Mouse (Mus musculus) forebrain, embryonic 13.5 days (tissue): Measurements from ENCODE around the gene Fam205a1. TPM values are rescaled to one million over a fixed set of nuclear protein-coding genes. Genes with fewer than 3 reads are reported as not detected.
"Not testable (repeated sequence)": the region's sequence is repeated elsewhere in the genome, so short reads cannot be mapped to it uniquely, and the experiment has no call there.

Experiments
- ATAC-seq: fragments of 200-750 bp; cut with Nextera tagmentation; 2 replicates; pipeline ENCODE4 v1.8.0; 2017
- H3K27ac ChIP-seq: fragments of 300-500 bp; sonication (generic); 2 replicates; pipeline ENCODE4 v1.5.1; 2015; ENCODE audit warnings: inconsistent platforms, mild to moderate bottlenecking, moderate library complexity
- H3K27me3 ChIP-seq: fragments of 300-500 bp; sonication (generic); 2 replicates; pipeline ENCODE4 v1.6.1; 2015; ENCODE audit warnings: mild to moderate bottlenecking, inconsistent platforms
- H3K36me3 ChIP-seq: fragments of 300-500 bp; sonication (generic); 2 replicates; pipeline ENCODE4 v1.6.1; 2015; ENCODE audit warnings: mild to moderate bottlenecking, inconsistent platforms; ENCODE audit not compliant: poor library complexity, severe bottlenecking
- H3K4me1 ChIP-seq: fragments of 300-500 bp; sonication (generic); 2 replicates; pipeline ENCODE4 v1.6.1; 2015; ENCODE audit warnings: inconsistent platforms
- H3K4me2 ChIP-seq: fragments of 300-500 bp; sonication (generic); 2 replicates; pipeline ENCODE4 v1.6.1; 2015; ENCODE audit warnings: inconsistent platforms, mild to moderate bottlenecking, moderate library complexity
- H3K4me3 ChIP-seq: fragments of 300-500 bp; sonication (generic); 2 replicates; pipeline ENCODE4 v1.5.1; 2015; ENCODE audit warnings: mild to moderate bottlenecking, inconsistent platforms
- H3K9ac ChIP-seq: fragments of 300-500 bp; sonication (generic); 2 replicates; pipeline ENCODE4 v1.6.1; 2015; ENCODE audit warnings: mild to moderate bottlenecking, inconsistent platforms
- H3K9me3 ChIP-seq: fragments of 300-500 bp; sonication (generic); replicated peaks from 2 replicates; pipeline ENCODE4 v1.6.1; 2016; ENCODE audit warnings: inconsistent platforms
- WGBS: fragments of 180-500 bp; shearing (Covaris S2); methylation state at CpG from one replicate; pipeline ENCODE4 v1.1.7; 2015; 5-methylcytosine and 5-hydroxymethylcytosine counted together
- polyA plus RNA-seq: library from polyadenylated mRNA; unstranded; fragments of >200 nt; fragmentation: Nextera tagmentation; extraction: Ambion mirVana; gene quantifications from 2 replicates; pipeline ENCODE4 v1.2.1, GENCODE M21; 2015

The Fam205a1 gene
- polyA plus RNA-seq, 1 experiment from 2014 or later = not detected

DNA sequence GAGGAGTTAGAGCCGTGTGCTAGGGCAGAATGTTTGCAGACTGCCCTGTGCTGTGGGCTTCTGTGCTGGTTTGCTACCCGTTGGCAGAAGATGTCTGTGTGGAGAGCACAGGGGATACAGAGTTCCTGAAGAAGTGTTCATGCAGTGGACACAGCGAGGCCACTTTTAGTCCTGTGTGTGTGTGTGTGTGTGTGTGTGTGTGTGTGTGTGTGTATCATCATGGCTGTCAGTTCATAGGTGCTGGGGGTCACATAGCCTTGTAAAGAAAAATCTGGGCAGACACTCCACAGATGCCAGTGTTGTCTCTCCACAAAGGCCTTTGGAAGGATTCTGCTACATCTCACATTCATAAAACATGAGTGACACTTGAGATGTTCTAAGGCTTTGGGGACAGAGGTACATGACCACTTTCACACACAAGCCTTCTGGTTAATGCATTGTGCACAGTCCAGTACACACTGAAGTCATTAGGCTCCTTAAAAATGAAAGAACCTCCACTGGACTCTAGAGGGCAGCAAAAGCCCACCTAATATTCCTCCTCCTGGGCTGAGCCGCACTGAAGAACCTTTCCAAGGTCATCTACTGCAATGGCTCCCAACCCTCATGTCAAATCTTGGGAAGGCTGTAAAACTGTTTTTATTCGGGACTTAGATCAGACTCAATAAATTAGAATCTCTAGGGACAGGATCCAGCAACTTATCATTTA lies 23.1 kb upstream of the Fam205a1 start:
- no peaks in the 10 kb centered on the region for H3K27me3 ChIP-seq
- H3K9ac ChIP-seq = no peak overlapping the region
- peak; percentile 75 for ATAC-seq
- no peaks in the 10 kb centered on the region for H3K4me1 ChIP-seq
- no peak overlapping the region for H3K4me2 ChIP-seq
- no peaks in the 10 kb centered on the region for H3K9me3 ChIP-seq
- no peak overlapping the region for H3K27ac ChIP-seq
- H3K36me3 ChIP-seq = no peaks in the 10 kb centered on the region
- 34% methylated on average over 5 of the region's 5 CpGs for WGBS
- H3K4me3 ChIP-seq = no peak overlapping the region

DNA sequence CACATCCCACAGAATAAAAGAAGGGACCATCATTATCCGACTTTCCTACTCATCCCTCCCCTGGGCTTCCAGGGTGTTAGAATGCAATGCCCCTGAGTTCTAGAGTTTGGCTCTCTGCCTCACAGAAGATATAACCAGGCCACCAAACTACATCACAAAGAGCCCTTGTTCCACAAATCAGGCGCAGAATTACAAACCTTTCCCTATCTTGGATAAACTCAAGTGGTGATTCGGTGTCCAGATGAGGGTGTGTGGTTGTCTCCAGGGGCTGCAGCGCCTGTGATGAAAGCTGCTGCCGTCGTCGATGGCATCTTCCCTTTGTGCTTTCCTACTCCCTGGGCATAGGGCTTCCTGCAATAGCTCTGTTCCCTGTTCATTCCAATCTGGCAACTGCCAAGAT lies 20.4 kb upstream of the Fam205a1 start, which contains the start of gene Fam205c:
Fam205c (minus strand) TSS at position 101 of the 400 bp plus-strand sequence.
- no peaks in the 10 kb centered on the region for H3K9me3 ChIP-seq
- H3K27me3 ChIP-seq = no peaks in the 10 kb centered on the region
- no peak within 1 kb of the TSS for H3K27ac ChIP-seq
- H3K4me2 ChIP-seq = no peak within 1 kb of the TSS
- H3K9ac ChIP-seq = no peak within 1 kb of the TSS
- WGBS = 87% methylated on average over 7 of the region's 7 CpGs
- H3K4me3 ChIP-seq = no peak within 1 kb of the TSS
- no peaks in the 10 kb centered on the region for H3K36me3 ChIP-seq
- H3K4me1 ChIP-seq = no peaks in the 10 kb centered on the region
- ATAC-seq = no peak

DNA sequence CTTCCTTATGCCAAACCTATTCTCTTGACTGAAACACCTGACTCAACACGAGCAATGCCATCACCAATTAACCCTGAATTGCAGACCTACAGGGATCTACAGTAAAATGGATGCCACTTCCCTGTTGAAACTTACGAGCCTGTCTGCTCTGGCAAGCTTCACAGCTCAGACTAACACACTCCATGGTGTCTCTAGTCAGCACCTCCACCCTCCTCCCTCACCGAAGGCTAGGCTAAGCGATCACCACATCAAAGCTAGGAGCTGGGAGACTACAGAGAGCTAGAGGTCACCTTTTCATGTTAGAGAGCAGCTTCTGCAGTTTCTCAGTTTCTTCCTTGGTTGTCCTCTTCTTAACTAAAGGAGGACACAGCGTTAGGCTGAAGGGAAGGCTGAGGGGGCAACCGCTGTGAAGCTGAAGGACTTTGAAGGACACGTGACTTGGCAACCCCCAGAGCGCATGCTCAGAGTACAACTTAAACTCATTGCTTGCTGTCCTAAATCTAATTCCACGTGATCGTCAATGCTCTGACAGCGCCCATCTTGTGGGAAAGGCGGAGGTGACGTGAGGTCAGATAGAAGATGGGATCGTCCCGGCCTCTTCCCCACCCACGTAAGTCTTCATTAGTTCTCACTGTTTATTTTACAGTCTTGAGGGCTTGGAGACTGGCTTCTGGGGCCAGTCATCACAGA lies 19.2 kb upstream of the Fam205a1 start:
- Histone ChIP-seq H3K36me3 (no peaks in the 10 kb centered on the region), H3K27ac (no peak overlapping the region), H3K4me2 (no peak overlapping the region), H3K9me3 (no peaks in the 10 kb centered on the region), H3K27me3 (no peaks in the 10 kb centered on the region), H3K9ac (no peak overlapping the region), H3K4me1 (no peaks in the 10 kb centered on the region), H3K4me3 (no peak overlapping the region)
- ATAC-seq = no peak
- WGBS = 91% methylated on average over 16 of the region's 16 CpGs

DNA sequence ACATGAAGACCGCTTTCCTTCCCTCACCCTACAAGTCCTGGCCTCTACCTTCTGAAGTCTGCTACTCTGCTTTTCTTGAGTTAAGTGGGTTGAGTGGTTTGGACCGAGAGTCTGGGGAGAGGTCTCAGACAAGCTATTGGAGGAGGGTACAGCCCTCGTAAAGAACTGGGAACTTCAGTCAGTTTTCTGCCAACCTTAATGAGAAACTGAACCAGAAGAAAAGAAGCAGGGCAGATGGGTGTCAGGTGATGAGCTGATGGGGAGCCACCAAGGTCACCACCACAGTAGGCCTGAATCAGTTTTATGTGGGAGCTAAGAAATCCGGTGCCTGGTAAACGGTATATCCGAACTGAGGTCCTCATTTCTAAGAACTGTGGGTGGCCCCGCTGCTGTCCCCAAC lies 18.5 kb upstream of the Fam205a1 start:
- Histone ChIP-seq H3K4me3 (no peak overlapping the region), H3K4me1 (no peaks in the 10 kb centered on the region)

DNA sequence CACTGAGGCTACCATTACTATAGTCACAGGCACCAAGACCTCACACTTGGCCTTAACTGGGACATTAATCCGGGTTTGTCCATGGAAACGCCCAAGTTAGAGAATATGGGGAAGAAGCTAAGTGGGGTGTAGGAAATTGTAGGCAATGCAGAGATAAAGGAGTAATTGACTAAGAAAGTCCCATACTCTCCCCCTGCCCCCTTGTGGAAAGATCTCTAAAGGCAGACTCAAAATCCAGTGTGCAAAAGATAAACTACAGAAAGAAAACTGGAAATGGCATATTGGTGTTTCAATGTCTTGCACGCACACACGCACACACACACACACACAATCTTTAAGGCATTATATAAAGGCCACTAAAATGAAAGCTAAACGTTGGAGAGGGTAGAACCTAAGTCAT lies 17.1 kb upstream of the Fam205a1 start:
- H3K9me3 ChIP-seq = no peaks in the 10 kb centered on the region
- no peaks in the 10 kb centered on the region for H3K27me3 ChIP-seq
- ATAC-seq = no peak
- no peak overlapping the region for H3K4me3 ChIP-seq
- 82% methylated on average over 5 of the region's 5 CpGs for WGBS
- no peaks in the 10 kb centered on the region for H3K4me1 ChIP-seq
- H3K27ac ChIP-seq = no peak overlapping the region
- no peak overlapping the region for H3K9ac ChIP-seq
- no peak overlapping the region for H3K4me2 ChIP-seq
- no peaks in the 10 kb centered on the region for H3K36me3 ChIP-seq

More for the DNA sequence above, 18.5 kb upstream of the Fam205a1 start:
- H3K4me2 ChIP-seq = no peak overlapping the region
- 94% methylated on average over 7 of the region's 7 CpGs for WGBS
- H3K27me3 ChIP-seq = no peaks in the 10 kb centered on the region
- H3K27ac ChIP-seq = no peak overlapping the region
- H3K9ac ChIP-seq = no peak overlapping the region
- ATAC-seq = no peak
- no peaks in the 10 kb centered on the region for H3K9me3 ChIP-seq
- H3K36me3 ChIP-seq = no peaks in the 10 kb centered on the region

DNA sequence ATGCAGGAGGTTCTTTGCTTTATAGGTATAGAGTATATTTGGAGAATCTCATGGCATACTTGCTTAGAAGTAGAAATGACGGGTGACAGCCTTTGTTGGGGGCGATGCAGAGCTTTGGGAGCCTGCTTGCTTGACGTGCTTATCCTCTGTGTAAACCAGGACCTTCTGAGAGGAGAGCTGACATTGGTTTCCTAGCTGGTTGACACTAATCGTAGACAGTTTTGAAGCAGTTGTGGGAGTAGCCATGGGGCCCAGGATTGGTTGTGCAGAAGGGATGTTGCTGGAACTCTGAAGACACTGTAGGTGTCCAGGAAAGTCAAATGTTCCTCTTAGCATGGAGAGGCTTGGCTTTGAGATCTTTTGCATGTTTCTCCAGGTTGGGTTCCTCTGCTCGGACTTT lies 14.5 kb upstream of the Fam205a1 start:
- Histone ChIP-seq H3K4me2 (no peak overlapping the region), H3K9me3 (no peaks in the 10 kb centered on the region), H3K27ac (no peak overlapping the region), H3K36me3 (no peaks in the 10 kb centered on the region), H3K9ac (no peak overlapping the region), H3K4me1 (no peaks in the 10 kb centered on the region), H3K27me3 (no peaks in the 10 kb centered on the region), H3K4me3 (no peak overlapping the region)
- WGBS = 92% methylated on average over 5 of the region's 5 CpGs
- ATAC-seq = no peak

DNA sequence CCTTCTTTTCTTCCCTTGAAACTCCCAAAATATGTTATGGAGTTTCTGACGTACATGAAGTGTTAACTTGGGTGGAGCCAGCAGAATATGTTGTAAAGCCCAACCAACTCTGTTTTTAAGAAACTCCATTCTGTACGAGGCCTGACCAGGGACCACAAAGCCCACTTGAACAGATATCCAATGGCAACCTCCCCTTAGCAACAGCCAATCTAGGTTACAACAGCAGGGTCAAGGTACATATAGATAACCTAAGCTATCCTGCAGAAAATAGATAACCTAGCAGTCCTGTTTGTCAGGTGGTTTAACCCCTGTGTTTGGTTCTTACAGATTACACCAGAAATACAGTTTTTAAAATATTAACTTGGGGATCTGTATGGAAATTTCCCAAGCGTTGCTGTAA lies 13.7 kb upstream of the Fam205a1 start:
- H3K36me3 ChIP-seq = no peaks in the 10 kb centered on the region
- ATAC-seq = no peak
- whole genome bisulfite sequencing = 85% methylated on average over 3 of the region's 3 CpGs
- no peaks in the 10 kb centered on the region for H3K4me1 ChIP-seq
- H3K4me2 ChIP-seq = no peak overlapping the region
- H3K9ac ChIP-seq = no peak overlapping the region
- no peak overlapping the region for H3K27ac ChIP-seq
- H3K27me3 ChIP-seq = no peaks in the 10 kb centered on the region
- no peaks in the 10 kb centered on the region for H3K9me3 ChIP-seq
- no peak overlapping the region for H3K4me3 ChIP-seq

DNA sequence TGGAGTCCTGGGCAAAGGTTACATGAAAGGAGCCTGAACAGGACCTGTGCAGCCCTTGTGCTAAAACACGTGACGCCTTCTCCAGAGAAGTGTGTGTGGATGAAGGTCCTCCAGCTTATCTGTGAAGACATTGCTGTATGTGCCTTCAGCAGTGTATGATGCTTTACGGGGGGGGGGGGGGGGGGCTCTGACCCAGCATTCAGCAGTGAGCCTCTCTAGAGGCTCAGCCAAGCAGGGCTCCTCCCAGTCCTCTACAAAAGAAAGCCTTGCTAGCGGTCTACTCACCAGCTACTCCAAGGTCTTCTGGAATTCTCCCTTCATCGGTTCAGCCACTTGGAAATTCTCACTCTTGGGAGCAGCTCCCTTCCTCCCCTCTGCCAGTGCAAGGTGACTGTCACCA lies 9.8 kb upstream of the Fam205a1 start:
- not testable (repeated sequence) for H3K27me3 ChIP-seq, H3K27ac ChIP-seq, H3K36me3 ChIP-seq, H3K9me3 ChIP-seq, H3K4me3 ChIP-seq, H3K9ac ChIP-seq, H3K4me1 ChIP-seq, ATAC-seq, H3K4me2 ChIP-seq
- WGBS = 81% methylated on average over 5 of the region's 5 CpGs

DNA sequence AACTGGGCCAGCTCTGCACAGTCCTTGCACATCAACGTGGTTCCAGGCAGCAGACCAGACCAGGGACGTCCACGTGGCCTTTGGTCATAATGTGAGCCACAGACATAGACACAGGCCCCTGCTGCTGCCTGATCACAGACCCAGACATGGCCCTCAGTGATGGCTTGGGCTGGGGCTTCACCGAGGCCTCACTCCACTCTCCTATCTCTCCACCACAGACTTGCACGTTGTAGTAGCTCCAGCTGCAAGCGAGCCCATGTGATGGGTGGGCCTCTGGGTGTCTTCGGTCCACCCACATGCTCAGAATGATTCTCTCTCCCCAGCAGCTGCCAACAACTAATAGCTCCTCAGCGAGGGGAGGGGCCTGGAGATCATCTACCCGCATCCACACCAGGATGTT lies 6.8 kb upstream of the Fam205a1 start:
- H3K9ac ChIP-seq, H3K9me3 ChIP-seq, H3K36me3 ChIP-seq, H3K27ac ChIP-seq, H3K4me2 ChIP-seq, H3K4me1 ChIP-seq, H3K4me3 ChIP-seq, ATAC-seq, H3K27me3 ChIP-seq: not testable (repeated sequence)
- WGBS = 85% methylated on average over 9 of the region's 9 CpGs

DNA sequence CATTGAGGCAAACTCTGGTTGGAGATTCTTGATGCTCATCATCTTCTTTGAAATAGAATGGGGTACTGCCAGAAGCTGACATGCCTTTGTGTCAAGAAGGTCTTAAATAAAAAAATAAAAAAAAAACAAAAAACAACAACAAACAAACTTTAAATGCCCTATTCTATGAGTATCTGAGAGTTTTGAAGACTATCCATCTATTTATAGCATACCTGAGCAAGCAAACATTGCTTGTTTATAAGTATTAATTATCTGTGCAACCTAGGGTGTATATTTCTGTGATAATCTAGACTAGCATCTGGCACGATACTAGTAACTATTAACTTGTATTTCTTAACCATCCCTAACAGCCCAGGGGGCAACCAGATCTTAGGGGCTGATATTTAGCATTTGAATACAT lies 3.0 kb upstream of the Fam205a1 start, which contains the start of gene Gm12394:
Gm12394 (minus strand) TSS at position 101 of the 400 bp plus-strand sequence.
- 80% methylated on average over 1 of the region's 1 CpGs for WGBS
- ATAC-seq, H3K9me3 ChIP-seq: not testable (repeated sequence)

More for the DNA sequence above, 3.0 kb upstream of the Fam205a1 start, which contains the start of gene Gm12394:
- not testable (repeated sequence) for H3K4me1 ChIP-seq, H3K27ac ChIP-seq, H3K4me2 ChIP-seq, H3K27me3 ChIP-seq, H3K4me3 ChIP-seq, H3K9ac ChIP-seq, H3K36me3 ChIP-seq
